Mouse (Mus musculus) heart, postnatal 4 days (tissue): ENCODE measurements around the gene Sema4a. TPM values are rescaled to one million over a fixed set of nuclear protein-coding genes. Genes with fewer than 3 reads are reported as not detected.

Experiments used
- DNase-seq: peaks from one replicate; pipeline ENCODE4 v3.0.0; 2021
- total RNA-seq, 2 experiments: library from RNA; stranded (reverse); gene quantifications; 2 replicates each; pipeline ENCODE4 v1.2.3; 2021

Gene Sema4a
- total RNA-seq, 2 experiments from 2014 or later: 1.5 to 1.7 TPM

DNA sequence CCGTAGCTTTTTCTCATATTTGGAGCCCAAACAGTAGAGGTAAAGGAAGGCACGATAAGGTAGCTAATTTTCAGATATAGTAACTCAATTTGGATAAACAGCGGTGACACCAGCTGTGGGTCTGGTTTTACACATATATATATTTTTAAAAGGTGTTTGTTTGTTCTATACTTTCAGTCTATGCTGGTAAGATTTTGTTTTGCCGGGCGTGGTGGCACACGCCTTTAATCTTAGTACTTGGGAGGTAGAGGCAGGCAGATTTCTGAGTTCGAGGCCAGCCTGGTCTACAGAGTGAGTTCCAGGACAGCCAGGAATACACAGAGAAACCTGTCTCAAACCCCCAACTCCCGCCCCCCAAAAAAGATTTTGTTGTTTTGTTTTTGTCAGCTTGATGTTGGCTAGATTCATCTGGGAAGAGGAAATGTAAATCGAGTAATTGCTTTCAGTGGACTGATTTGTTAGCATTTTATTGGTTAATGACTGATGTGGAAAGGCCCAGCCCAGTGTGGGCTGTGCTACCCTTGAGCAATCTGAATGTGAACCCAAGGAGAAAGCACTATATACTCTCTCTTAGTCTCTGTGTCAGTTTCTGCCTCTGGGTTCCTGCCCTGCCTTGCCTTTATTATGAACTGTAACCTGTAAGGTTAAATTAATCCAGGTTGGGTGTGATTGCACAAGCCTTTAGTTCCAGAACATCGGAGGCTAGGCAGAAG is 35.1 kb downstream of the Sema4a start:
- no peak for DNase-seq

- no peak for DNase-seq
Measured at GRCm38 (mm10) chr3:88425330-88425689, 35.7 kb downstream of the Sema4a start.

DNA sequence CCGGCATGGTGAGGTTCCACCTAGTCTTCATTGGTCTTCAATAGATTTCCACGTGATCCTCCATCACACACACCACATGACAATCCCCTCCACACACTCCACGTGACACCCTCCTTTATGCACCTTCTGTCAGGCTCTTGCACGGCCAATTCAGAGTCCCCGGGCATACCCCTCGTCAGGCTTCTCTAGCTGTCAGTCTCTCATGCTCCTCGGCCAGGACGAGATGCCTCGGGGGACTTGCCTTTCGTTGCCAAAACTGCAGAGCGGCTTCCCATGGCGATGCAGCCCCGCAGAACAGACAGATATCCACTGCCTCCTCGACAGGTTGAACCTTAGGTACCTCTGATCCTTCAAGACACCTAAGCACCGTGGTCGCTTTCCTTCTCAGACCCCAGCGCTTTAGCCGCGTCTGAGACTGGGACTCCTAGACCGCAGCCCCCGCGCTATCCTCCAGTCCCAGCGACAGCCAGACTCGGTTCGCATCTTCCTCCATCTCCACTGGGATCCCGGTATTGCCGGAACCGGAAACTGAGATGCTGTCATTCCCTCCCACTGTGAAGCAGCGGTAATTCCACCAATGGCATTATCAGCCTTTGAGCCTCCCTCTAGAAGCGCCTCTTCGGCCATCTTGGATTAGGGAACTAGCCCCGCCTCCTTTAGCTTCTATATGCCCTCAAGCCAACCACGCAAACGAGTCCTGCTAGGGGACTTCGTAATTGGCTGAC is 36.2 kb downstream of the Sema4a start, which contains the start of gene Slc25a44:
Gene Slc25a44 (minus strand): TSS at position 535 of the 725 bp plus-strand sequence.
- peak; percentile 96 for DNase-seq

GRCm38 (mm10) chr3:88422020-88422720 is 38.8 kb downstream of the Sema4a start:
- DNase-seq: no peak

DNA sequence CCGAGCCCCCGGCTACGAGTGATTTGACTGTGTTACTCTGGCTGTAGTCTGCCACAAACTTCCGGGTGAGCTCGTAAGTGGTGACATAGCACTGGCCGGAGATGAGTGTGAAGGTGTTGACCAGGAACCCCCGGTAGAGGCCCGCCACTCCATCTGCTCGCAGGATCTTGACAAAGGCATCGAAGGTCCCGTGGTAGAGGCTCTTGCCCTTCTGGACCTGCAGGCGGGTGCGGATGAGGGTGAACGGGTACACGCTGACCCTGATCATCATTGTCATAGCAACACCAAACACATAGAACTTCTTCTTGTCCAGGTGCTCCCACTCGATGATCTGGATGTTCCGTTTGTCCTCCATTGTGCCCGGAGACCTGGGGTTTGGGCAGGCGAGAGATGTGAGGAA is 40.2 kb downstream of the Sema4a start:
- no peak for DNase-seq

- no peak for DNase-seq
Measured at GRCm38 (mm10) chr3:88418016-88418415, 43.0 kb downstream of the Sema4a start.

DNA sequence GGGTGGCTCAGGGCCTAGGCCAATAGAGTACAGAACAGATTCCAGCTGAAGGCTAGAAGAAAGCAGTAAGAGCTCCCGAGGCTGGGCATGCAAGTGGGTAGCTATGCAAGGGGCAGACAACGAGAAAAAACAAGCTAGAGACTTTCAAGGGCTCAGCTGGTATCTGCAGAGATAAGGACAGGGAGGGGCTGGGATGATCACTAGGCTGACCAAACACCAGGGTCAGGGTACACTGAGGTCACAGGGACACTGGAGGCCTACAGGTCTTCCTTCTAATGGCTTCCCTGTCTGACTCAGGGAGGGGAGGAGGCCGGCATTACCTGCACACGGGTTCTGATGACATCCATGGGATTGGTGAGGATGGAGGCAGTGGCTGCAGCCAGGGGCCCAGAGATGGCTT is 45.3 kb downstream of the Sema4a start:
- no peak for DNase-seq

- no peak for DNase-seq
Measured at GRCm38 (mm10) chr3:88412636-88413035, 48.3 kb downstream of the Sema4a start.

DNA sequence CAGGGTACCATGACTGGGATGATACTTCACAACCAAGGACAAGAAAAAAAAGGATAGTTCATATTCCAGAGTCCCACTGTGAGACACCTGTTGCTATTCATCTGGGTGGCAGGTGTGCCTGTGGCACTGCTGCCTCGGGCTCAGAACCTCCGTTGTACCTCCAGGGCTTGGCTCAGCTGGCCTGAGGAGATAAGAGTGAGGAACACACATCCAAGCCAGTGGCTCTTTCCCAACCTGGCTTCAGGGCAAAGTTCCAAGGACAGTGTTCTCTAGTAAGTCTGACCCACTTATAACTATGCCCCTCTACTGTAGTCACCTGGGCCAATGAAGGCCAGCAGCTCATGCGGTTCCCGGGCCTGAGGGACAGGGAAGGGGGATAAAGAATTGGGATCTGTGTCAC is 49.3 kb downstream of the Sema4a start:
- no peak for DNase-seq

GRCm38 (mm10) chr3:88410645-88411031 is 50.3 kb downstream of the Sema4a start:
- peak; percentile 37 for DNase-seq

DNA sequence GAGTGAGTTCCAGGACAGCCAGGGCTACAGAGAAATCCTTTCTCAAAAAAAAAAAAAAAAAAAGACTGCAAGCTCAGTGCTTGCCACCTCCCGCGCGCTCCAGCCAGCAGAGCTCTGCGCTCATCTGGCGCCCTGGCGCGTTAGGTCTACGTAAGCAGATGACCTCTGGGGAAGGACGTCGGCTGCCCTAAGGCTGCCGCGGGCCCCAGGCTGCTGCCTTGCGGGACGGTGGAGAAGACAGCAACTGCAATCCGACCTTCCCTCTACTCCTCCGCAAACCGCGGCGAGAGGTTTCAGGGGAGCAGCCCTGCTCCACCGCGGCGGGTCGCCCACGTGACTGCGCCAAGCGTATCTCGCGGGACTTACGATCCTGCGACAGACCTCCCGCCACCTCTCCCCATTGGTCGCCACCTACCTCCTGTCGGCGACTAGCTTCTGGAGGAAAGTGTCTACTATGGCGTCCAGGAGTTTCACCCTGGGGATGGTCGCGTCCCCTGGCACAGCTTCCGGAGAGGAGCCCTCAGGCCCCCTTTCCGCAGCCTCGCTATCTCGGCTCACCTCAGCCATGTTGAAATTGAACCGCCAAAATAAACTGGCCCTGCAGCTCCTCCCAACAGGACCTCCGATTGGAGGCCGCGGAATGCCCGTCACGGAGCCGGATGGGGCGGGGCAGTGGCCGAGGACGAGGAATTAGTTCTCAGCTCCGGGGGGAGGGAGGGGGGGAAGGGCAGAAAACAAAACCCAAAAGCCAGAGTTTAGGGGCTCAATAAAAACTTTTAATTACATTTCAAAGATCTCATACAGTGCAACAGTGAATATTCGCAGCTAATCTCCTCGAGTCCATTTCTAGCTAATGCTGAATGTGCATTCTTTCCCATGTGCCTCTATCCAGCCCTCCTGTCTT is 51.0 kb downstream of the Sema4a start, which contains the start of gene Pmf1:
Gene Pmf1 (minus strand): TSS at position 591 of the 904 bp plus-strand sequence.
- peak; percentile 94 for DNase-seq

DNA sequence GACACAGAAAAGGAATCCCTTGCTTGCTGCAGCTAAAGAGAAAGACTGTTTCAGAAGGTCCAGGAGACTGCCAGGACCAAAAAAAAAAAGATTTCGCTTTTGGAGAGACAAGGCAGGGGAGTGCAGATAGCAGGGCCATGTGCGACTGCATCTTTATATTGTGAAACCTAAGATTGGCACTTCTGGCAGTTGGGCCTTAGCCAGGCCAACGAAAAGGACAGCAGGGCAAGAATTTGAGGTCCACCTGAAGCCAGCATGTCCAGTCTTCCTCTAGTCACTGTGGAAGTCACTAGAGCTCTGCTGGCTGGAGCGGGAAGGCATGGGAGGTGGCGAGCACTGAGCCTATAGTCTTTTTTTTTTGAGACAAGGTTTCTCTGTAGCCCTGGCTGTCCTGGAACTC is 52.0 kb downstream of the Sema4a start:
- DNase-seq: no peak

DNA sequence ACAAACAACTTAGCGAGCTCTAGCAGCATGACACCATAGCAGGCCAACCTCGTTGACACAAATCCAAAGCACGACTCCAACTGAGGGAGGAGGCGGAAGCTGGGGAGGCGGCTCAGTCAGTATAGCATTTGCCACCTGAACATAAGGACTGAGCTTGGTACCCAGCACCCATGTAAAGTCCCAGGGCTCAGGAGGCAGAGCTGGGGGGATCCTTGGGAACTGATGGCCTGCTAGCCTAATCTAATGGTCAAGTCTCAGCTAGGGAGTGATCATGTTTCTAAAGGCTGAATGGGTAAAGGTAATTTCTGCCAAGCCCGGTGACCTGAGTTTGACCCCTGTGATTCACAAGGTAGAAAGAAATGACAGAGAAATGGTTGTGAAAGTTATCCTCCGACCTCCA is 53.5 kb downstream of the Sema4a start:
- no peak for DNase-seq

DNA sequence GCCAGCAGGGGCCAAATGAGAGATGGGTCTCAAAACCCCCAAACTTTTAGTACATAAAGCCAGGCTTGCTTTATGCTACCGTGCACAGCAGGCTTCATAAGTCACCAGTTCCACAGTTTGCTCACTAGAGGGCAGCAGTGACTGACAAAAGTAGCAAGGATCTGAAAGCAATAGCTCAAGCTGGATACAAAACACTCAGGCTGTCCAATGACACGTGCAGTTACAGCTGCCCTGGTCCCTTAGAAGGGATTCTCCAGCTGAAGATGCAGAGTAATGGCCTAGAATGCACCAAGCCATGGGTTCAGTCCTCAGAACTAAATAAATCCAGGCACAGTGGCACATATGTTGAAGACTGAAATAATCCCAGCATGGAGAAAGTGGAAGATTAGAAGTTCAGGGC is 53.9 kb downstream of the Sema4a start:
- peak; percentile 71 for DNase-seq

DNA sequence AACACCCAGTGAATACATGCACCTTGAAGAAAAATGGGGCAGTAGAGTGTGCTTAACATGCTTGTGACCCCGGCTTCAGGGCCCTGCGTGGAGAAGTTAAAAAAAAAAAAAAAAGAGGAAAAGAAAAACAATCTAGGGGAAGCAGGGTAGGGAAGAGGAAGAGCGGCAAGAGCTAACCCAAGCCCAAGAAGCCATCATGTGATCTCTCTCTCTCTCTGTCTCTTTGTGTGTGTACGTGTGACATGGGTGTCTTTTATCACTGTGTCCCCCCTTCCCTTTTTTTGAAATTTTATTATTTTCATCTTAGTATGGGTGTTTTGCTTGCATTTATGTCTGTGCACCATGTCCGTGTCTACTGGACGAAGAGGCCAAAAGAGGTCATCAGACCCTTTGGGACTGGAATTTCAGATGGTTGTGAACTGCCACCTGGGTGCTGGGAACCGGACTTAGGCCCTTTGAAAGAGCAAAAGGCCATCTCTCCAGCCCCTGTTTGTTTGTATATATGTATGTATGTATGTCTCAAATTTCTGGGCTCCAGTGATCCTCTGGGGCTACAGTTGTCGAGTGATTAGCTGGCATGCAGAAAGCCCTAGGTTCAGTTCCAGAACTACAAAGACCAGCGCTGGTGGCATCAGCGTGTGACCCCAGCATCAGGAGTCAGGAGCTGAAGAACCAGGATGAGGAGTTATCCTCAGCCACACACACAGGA is 57.3 kb downstream of the Sema4a start:
- DNase-seq: no peak

DNA sequence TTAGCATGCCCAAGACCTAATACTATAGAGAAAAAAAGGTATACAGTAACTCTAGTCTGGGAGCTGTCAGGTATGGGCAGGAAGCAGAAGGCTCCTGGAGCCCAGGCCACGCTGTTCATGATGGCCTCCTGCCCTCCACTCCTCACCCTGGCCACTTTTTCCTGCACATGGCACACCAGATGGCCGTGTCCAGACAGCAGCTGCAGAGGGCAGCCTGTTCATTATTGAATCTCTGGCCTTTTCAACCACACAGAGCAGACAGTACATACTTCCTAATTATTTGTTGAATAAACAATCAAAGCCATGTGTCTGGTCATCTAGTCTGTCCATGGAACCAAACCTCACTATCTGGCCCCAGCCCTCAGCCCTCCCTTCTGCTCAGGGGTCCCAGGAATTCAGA is 62.3 kb downstream of the Sema4a start:
- DNase-seq: no peak

GRCm38 (mm10) chr3:88395742-88396141 is 65.2 kb downstream of the Sema4a start:
- no peak for DNase-seq

DNA sequence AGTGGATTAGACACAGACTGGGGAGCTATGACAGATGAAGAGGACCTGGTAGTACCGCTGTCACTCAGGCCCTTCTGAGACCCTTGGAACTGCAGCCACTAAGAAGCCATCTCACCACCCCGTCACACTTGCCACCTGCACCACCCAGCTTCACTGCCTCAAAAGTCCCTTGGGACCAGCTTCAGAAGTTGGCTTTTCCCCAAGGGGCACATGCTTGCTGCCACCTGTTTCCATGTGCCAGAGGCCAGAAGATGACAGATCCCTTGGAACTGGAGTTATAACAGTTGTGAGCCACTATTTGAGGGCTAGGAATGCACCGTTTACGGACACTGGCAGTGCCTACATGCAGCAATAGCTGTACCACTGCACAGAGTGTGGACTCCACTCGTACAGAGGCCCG is 65.7 kb downstream of the Sema4a start:
- DNase-seq: no peak

- no peak for DNase-seq
Measured at GRCm38 (mm10) chr3:88393776-88394375, 67.1 kb downstream of the Sema4a start.
